Mouse (Mus musculus) Patski (cell line): ENCODE results near the gene Dscaml1. TPM values are rescaled to one million over a fixed set of nuclear protein-coding genes. Genes with fewer than 3 reads are reported as not detected.
A peak's percentile ranks its signal among the peaks of the same experiment; 100 is the strongest.

Experiments
- ATAC-seq: fragments of 100-300 bp; one replicate; pipeline ENCODE4 v1.8.0; 2021
- CTCF ChIA-PET: fragments of 350-600 bp; sonication (Branson Sonifier 250); formaldehyde crosslinking; loops from one replicate; lab custom pipeline; 2022; ENCODE audit warnings: inconsistent platforms; lab: Charles Lee
- POLR2A ChIA-PET: fragments of 350-600 bp; sonication (Branson Sonifier 250); formaldehyde crosslinking; loops from one replicate; lab custom pipeline; 2022; ENCODE audit warnings: antibody characterized with exemption, inconsistent platforms; lab: Charles Lee
- DNase-seq: peaks from one replicate; pipeline ENCODE4 v3.0.0-alpha.2; 2011; ENCODE audit warnings: low read depth, low spot score
- H3K27me3 ChIP-seq: fragments of 371-371 bp; one replicate; pipeline ENCODE4 v1.5.1; 2021
- CTCF ChIP-seq: fragments of 100-300 bp; IDR thresholded peaks from one replicate; pipeline ENCODE4 v1.5.1; 2021
- in situ Hi-C: fragments of 300-500 bp; cut with MboI; formaldehyde crosslinking; loops from 3 replicates; pipeline ENCODE4 v1.11.1; 2018; ENCODE audit warnings: low pct_unique_long_range_greater_than_20kb, mixed read lengths
- polyA plus RNA-seq: library from polyadenylated mRNA; unstranded; gene quantifications from one replicate; pipeline ENCODE4 v1.2.3, GENCODE M21; 2021

Gene Dscaml1
- polyA plus RNA-seq, 1 experiment from 2014 or later, result 0.01 TPM

DNA sequence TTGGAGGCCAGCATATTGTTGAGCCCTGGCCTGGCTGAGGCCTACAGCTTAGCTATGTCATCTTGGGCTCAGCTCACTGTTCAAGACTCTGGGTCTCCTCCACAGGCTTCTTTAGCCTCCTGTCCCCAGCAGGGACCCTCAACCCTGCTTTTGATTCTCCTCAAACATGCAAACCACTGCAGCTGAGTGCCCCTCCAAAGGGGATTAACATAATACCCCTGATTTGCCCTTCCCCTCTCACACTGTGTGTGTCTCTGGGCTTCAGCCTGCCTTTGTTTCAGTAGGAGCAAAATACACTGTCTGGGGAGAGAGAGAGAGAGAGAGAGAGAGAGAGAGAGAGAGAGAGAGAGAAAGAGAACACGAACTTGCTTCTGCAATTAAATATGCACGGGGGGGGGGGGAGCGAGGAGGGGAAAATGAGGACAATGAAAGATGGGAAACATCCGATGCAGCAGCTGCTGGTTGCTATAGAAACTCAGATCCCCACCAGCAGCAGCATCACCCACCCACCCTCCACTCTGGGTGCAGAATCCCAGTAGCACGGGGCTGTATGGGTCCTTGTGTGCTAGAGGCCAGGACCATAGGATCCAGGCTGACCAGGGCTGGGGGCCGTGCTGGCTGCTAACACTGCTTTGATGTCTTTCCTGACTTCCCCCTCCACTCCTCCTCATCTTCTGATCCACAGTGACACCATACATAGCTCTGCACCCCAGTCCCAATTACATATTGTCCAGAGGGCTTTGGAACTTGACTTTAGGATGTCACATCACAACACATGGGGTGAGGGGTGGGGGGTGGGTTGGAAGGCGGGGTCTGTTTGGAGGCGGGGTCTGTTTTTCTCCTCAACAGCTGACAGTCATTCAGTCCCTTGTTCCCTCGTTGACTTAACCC, 231.0 kb downstream of the Dscaml1 start:
- DNase-seq, result no peak
- CTCF ChIA-PET, result no interaction called here
- no peak for TF ChIP-seq CTCF
- POLR2A ChIA-PET, result no interaction called here
- no peaks in the 10 kb centered on the region for H3K27me3 ChIP-seq
- in situ Hi-C loops, result no loop called here
- no peak for ATAC-seq

DNA sequence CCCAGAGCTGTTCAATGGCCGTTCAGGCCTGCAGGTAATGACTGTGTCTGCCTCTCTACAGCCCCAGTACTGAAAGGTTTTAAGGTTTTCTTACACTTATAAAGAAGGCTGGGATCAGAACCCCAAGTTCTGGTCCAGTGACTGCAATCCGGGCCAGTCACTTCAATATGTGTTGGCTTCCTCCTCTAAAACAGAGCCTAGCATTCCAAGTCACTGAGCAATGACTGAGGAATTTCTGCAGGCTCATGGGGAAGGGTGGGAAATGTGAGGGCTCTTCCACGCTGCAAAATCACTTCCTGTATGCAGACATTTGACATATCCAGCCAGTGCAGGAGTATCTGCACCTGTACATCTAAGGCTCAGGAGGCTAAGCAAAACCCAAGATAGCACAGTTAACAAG, 233.8 kb downstream of the Dscaml1 start:
- POLR2A ChIA-PET, result no interaction called here

DNA sequence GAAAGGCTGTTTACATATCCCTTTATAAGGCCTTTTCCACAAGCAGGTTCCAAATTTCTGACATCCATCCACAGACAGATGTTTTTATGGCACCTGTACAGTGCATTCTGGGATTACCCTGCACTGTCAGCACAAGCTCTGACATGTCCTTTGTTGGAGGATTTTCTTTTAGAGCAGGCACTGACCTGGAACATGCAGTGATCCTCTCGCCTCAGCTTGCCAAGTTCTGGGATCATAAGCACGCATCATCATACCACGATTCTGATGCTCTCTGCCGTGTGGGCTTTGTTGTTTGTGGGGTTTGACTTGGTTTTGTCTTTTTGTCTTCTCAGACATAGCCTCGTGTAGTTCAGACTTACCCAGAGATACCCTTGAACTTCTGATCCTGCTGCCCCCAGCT, 236.0 kb downstream of the Dscaml1 start:
- no peak for DNase-seq
- in situ Hi-C loops, result no loop called here
- TF ChIP-seq CTCF, result no peak
- no peak for ATAC-seq
- H3K27me3 ChIP-seq, result no peaks in the 10 kb centered on the region
- CTCF ChIA-PET, result interaction anchor here (0.9 kb wide), 1 partner anchor 22 kb away, joined by 3 read pairs; no protein-coding TSS in a partner anchor
- POLR2A ChIA-PET, result interaction anchor here (0.8 kb wide), 1 partner anchor 74 kb away, joined by 3 read pairs; no protein-coding TSS in a partner anchor

More for the DNA sequence above, 233.8 kb downstream of the Dscaml1 start:
- in situ Hi-C loops, result no loop called here
- peak; percentile 87 for ATAC-seq
- H3K27me3 ChIP-seq, result no peaks in the 10 kb centered on the region
- CTCF ChIA-PET, result no interaction called here
- no peak for TF ChIP-seq CTCF
- DNase-seq, result no peak

DNA sequence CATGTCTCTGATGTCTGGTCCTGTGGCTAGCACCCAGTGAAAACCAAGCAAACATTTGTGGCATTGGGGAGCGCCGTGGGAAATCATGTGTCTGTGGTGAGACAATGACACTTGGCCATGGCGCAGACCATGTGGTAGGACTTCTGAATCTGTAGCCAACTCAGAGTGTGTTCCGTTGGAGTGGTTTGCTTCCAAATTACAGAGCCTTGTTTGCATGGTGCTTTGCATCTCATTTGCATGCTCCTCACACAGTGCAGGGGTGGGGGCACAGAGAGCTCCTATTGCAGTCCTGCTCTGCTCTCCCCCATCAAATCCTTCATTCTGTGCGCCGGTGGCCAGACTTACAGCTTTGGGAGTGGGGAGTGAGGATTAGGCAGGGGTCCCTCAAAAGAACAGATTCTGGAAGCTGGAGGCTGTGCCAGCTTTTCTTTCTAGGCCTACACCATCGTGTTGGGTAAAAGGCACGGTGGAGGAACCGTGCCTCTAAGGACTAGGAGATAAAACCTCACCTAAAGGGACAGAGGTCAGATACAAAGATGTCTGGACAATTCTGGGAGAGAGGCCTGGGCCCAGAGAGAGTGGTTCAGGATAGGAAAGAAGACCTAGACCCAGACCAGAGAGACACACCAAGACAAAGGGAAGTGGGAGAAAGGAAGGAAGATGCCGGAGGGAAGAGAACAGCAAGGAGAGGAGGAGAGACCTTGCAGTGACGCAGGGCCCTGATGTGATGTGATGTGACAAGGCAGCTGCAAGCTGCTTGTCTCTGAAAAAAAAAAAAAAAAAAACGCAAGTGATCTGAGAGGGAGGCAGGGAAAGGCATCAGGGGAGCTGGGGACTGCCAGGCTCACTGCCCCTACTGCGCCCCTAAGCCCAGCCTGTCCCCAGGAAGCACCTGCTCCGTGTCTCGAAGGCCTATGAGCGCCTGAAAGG, 237.2 kb downstream of the Dscaml1 start:
- TF ChIP-seq CTCF, result no peak
- H3K27me3 ChIP-seq, result no peaks in the 10 kb centered on the region
- DNase-seq (no peak), ATAC-seq (no peak)
- ChIA-PET CTCF (no interaction called here), POLR2A (interaction anchor here (0.8 kb wide), 1 partner anchor 75 kb away, joined by 3 read pairs; no protein-coding TSS in a partner anchor)
- in situ Hi-C loops, result no loop called here

DNA sequence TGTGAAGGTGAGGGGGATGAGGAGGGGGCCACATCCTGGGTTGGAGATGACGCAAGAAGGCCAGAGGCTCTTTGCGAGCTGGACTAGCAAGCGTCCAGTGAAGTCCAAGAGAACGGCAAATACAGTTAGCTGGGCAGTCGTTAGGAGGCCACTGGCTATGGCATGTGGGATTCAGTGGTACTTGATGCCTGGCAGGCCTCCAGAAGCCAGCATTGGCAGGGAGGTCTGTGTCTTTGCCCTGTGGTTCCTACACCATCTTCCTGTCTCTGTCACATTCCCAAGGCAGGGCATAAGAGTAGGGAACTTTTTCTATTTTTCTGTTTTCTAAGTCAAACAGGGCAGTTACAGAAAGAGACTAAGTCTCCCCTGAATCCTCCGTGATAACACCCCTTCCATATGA, 237.9 kb downstream of the Dscaml1 start:
- ATAC-seq (no peak), DNase-seq (no peak)
- no peaks in the 10 kb centered on the region for H3K27me3 ChIP-seq
- POLR2A ChIA-PET, result no interaction called here
- in situ Hi-C loops, result no loop called here
- no peak for TF ChIP-seq CTCF
- CTCF ChIA-PET, result no interaction called here

DNA sequence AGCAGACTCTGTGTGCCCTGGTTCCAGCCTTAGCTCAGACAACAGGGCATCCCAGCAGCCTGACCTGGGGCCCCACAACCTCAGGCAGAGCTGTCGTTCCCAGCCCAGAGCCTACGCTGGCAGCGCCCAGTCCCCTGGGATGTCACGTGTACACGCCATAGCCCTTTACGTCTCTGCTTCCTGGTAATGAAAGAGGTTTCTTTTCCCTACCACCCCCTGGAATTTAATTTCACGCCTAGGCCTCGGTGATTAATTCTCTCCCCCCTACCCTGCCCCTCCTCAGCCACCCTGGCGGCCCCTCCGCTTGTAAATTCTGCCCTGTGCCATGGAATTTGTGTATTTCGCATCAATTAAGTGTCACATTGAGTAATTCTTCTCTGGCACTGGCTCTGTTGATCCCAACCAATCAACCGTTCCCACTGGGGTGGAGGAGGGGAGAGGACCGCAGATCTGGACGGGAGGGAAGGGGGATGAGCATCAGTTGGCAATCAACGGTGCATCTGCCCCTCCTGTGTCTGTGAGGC, 238.5 kb downstream of the Dscaml1 start:
- TF ChIP-seq CTCF, result no peak
- ATAC-seq (no peak), DNase-seq (no peak)
- in situ Hi-C loops, result no loop called here
- CTCF ChIA-PET, result no interaction called here
- POLR2A ChIA-PET, result no interaction called here
- no peaks in the 10 kb centered on the region for H3K27me3 ChIP-seq

DNA sequence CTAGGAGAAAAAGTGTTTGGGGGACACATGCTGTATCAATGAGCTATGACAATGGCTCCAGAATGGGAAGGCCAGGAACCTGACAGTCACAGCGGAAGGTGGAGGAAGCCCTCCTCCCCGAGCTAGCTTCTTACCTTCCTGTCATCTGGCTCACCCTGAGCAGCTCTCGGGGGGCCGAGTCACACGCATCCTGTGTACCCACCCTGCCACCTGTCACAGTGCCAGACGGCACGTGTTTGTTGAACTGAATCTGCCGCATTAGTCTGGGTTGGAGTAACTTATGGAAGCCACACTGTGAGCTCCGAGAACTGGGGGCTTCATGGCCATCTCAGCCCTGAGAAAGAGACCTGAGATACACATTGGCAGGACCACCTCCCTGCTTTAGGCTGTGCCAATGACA, 249.5 kb downstream of the Dscaml1 start:
- POLR2A ChIA-PET, result no interaction called here
- CTCF ChIA-PET, result no interaction called here
- ATAC-seq (no peak), DNase-seq (no peak)
- in situ Hi-C loops, result no loop called here
- no peak for TF ChIP-seq CTCF
- peaks cover 13% of the 10 kb centered on the region for H3K27me3 ChIP-seq

DNA sequence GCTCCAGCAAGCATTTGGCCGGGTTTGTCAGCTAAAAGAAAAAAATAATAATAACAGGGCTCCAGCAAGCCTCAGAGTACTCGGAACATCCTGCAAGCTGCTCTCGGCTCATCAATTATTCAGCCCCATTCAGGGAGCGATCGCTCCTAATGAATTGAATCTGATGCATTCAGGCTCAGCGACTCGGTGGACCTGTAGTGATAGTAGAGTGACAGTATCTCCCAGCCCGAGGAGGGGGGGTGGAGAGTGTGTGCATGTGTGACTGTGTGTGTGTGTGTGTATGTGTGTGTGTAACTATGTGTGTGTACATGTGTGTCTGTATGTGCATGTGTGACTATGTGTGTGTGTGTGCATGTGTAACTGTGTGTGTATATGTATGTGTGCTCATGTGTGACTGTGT, 250.2 kb downstream of the Dscaml1 start:
- DNase-seq (no peak), ATAC-seq (no peak)
- CTCF ChIA-PET, result no interaction called here
- no peak for TF ChIP-seq CTCF
- H3K27me3 ChIP-seq, result peaks cover 15% of the 10 kb centered on the region
- POLR2A ChIA-PET, result interaction anchor here (0.7 kb wide), 1 partner anchor 9 kb away, joined by 3 read pairs; no protein-coding TSS in a partner anchor
- in situ Hi-C loops, result no loop called here

DNA sequence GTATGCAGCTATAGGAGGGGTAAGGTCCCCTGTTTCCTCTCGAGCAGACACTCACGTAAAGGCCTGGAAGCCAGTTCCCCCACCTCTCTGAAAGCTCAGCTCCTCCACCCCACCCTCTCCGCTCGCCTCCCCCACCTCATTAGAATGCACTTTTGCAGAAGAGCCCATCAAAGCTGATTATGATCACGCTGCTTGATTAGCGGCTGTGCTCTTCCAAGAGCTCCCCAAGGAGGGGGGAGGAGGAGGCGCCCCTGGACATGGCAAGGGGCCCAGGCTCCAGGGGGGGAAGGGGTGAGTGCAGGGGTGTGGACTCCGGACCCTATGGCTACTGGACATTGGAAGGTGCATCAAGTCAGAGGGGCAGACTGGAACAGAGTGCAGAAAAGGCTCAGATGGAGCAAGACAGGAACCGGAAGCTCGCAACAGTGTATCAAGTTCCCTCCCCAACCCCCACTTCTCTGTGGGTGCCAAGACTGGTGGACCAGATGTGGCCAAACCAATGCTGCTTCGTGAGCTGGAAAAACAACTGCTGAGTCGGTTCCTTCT, 250.9 kb downstream of the Dscaml1 start:
- in situ Hi-C loops, result no loop called here
- ChIA-PET POLR2A (no interaction called here), CTCF (no interaction called here)
- TF ChIP-seq CTCF, result no peak
- DNase-seq (no peak), ATAC-seq (no peak)
- H3K27me3 ChIP-seq, result peaks cover 19% of the 10 kb centered on the region

DNA sequence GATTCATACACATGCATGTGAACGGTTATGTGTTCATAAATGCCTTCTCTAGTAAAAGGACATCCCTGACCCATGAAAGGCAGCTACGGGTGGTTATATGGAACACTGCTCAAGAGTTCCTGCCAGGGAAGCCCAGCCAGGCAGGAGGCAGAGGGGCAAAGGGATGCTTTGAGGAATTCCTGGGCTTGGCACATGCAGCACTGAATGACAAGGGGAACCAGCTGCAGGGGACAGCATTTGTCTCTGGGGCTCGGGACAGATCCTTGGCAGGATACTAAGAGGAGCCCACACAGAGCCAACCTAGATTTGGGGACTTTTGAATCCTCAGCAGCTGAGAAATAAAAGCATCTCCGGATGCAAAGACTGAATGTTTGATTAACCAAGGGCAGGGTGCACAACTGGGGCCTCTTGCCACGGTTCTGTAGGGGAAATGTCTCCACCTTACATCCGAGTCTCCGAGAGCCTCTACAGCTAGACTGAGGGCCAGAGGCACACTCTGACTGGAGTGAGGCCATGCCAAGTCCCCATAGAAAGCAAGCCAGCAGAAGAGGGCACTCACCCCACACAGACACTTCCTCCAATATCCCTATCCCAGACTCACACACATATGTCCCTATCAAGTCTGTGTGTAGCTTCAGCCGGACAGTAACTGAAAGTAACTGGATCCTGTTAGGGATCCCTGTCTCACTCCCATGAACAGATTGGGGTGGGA, 251.7 kb downstream of the Dscaml1 start:
- DNase-seq (no peak), ATAC-seq (no peak)
- in situ Hi-C loops, result no loop called here
- H3K27me3 ChIP-seq, result peaks cover 21% of the 10 kb centered on the region
- TF ChIP-seq CTCF, result no peak
- CTCF ChIA-PET, result no interaction called here
- POLR2A ChIA-PET, result no interaction called here
